Mouse (Mus musculus): ENCODE measurements around the gene Prkcz.
A peak's percentile ranks its signal among the peaks of the same experiment; 100 is the strongest.

Prkcz gene

GRCm38 (mm10) chr4:155315031-155315430 is 46.1 kb downstream of the Prkcz start:
- DNase-seq (ENCODE audit: low read depth), result no peak

GRCm38 (mm10) chr4:155308679-155309078 is 52.5 kb downstream of the Prkcz start:
- DNase-seq (ENCODE audit: low read depth), result no peak

GRCm38 (mm10) chr4:155308068-155308467 is 53.1 kb downstream of the Prkcz start:
- peak; percentile 73 for DNase-seq (ENCODE audit: low read depth)

- no peak for DNase-seq (ENCODE audit: low read depth)
Observed at GRCm38 (mm10) chr4:155307591-155307990, 53.6 kb downstream of the Prkcz start.

- no peak for DNase-seq (ENCODE audit: low read depth)
Observed at GRCm38 (mm10) chr4:155306356-155307242, 54.6 kb downstream of the Prkcz start.

- DNase-seq (ENCODE audit: low read depth), result no peak
Observed at GRCm38 (mm10) chr4:155305531-155306031, 55.6 kb downstream of the Prkcz start.

GRCm38 (mm10) chr4:155304508-155305096 is 56.6 kb downstream of the Prkcz start:
- no peak for DNase-seq (ENCODE audit: low read depth)

- no peak for DNase-seq (ENCODE audit: low read depth)
Observed at GRCm38 (mm10) chr4:155301965-155302364, 59.2 kb downstream of the Prkcz start.

- no peak for DNase-seq (ENCODE audit: low read depth)
Observed at GRCm38 (mm10) chr4:155301098-155301447, 60.1 kb downstream of the Prkcz start.

- DNase-seq (ENCODE audit: low read depth), result no peak
Observed at GRCm38 (mm10) chr4:155300421-155301097, 60.6 kb downstream of the Prkcz start.

- DNase-seq (ENCODE audit: low read depth), result no peak
Observed at GRCm38 (mm10) chr4:155298826-155299225, 62.3 kb downstream of the Prkcz start.

GRCm38 (mm10) chr4:155297057-155297456 is 64.1 kb downstream of the Prkcz start:
- DNase-seq (ENCODE audit: low read depth), result no peak

GRCm38 (mm10) chr4:155295996-155296395 is 65.2 kb downstream of the Prkcz start:
- no peak for DNase-seq (ENCODE audit: low read depth)

- DNase-seq (ENCODE audit: low read depth), result no peak
Observed at GRCm38 (mm10) chr4:155295026-155295590, 66.1 kb downstream of the Prkcz start.

- DNase-seq (ENCODE audit: low read depth), result no peak
Observed at GRCm38 (mm10) chr4:155294381-155294780, 66.8 kb downstream of the Prkcz start.

GRCm38 (mm10) chr4:155292863-155293262 is 68.3 kb downstream of the Prkcz start:
- no peak for DNase-seq (ENCODE audit: low read depth)

GRCm38 (mm10) chr4:155290045-155290444 is 71.1 kb downstream of the Prkcz start:
- DNase-seq (ENCODE audit: low read depth), result no peak

GRCm38 (mm10) chr4:155288586-155288985 is 72.6 kb downstream of the Prkcz start:
- no peak for DNase-seq (ENCODE audit: low read depth)

GRCm38 (mm10) chr4:155287713-155288112 is 73.4 kb downstream of the Prkcz start:
- DNase-seq (ENCODE audit: low read depth), result no peak

GRCm38 (mm10) chr4:155286090-155286489 is 75.1 kb downstream of the Prkcz start:
- no peak for DNase-seq (ENCODE audit: low read depth)

- no peak for DNase-seq (ENCODE audit: low read depth)
Observed at GRCm38 (mm10) chr4:155284521-155285379, 76.4 kb downstream of the Prkcz start.

Data from fibroblast of lung, adult 2 months (primary cell).